Mouse (Mus musculus) gastrocnemius, adult 8-10 months (tissue): ENCODE results near the gene Myh6. TPM values are rescaled to one million over a fixed set of nuclear protein-coding genes. Genes with fewer than 3 reads are reported as not detected.
A peak's percentile ranks its signal among the peaks of the same experiment; 100 is the strongest.

Experiments used
- DNase-seq, 2 experiments: peaks; one replicate each; pipeline ENCODE4 v3.0.0; 2022; ENCODE audit warnings: low spot score in 2 of 2
- total RNA-seq, 4 experiments: library from RNA; stranded (reverse); gene quantifications; 2 replicates each; pipeline ENCODE4 v1.2.4; 2022

Myh6 gene
- total RNA-seq, 4 experiments from 2014 or later, result 106 to 159 (median 128) TPM

GRCm38 (mm10) chr14:54935904-54936830 lies 30.6 kb downstream of the Myh6 start, which contains the start of gene Cmtm5:
Gene Cmtm5, plus strand, starts transcription at chr14:54936261.
- no peak for DNase-seq

DNA sequence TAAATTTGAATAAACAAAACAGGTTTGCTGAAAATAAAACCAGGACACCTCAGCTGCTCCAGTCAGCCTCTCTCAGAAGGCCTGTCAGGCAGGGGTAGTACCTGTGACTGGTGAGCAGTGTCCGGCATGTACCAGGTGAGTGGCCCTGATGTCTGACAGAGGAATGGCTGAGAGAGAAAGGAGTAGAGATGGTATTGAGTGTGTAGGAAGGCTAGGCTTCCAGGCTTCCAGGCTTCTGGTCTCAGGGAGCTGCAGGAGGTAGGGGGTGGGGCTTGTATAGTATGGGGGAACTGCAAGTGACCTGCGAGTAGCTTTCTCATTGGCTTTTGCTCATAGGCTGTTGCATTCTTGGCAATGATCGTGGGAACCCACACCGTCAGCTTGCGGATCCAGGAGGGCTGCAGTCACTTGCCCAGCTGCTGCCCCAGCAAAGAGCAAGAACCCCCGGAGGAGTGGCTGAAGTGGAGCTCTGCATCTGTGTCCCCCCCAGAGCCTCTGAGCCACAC lies 34.0 kb downstream of the Myh6 start, which contains the start of gene Il25:
Gene Il25, plus strand, starts transcription at position 51 of the 506 bp plus-strand sequence.
- DNase-seq, result no peak

DNA sequence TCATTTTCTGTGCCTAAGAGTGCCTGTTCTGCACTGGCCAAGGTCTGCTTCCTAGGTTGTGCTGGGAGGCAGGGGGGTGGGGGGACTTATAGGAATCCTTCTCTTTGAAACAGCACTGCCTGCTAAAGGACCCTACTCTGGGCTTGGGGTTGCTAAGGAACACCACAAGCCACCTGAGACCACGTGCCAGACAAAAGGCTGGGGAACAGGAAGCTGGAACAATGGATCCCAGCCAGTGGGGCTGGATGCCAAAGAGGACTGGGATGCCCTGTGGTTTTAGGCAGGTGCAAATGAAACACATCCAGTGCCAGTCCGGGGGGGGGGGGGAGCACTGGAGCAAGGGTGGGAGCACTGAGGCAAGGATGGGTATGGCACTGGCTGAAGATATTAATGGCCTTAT lies 36.3 kb downstream of the Myh6 start:
- no peak for DNase-seq

GRCm38 (mm10) chr14:54929801-54930200 lies 36.9 kb downstream of the Myh6 start:
- no peak for DNase-seq

- no peak for DNase-seq
Observed at GRCm38 (mm10) chr14:54927296-54927695, 39.4 kb downstream of the Myh6 start.

GRCm38 (mm10) chr14:54926401-54927158 lies 40.1 kb downstream of the Myh6 start:
- peak; percentile 16 to 36 for DNase-seq

DNA sequence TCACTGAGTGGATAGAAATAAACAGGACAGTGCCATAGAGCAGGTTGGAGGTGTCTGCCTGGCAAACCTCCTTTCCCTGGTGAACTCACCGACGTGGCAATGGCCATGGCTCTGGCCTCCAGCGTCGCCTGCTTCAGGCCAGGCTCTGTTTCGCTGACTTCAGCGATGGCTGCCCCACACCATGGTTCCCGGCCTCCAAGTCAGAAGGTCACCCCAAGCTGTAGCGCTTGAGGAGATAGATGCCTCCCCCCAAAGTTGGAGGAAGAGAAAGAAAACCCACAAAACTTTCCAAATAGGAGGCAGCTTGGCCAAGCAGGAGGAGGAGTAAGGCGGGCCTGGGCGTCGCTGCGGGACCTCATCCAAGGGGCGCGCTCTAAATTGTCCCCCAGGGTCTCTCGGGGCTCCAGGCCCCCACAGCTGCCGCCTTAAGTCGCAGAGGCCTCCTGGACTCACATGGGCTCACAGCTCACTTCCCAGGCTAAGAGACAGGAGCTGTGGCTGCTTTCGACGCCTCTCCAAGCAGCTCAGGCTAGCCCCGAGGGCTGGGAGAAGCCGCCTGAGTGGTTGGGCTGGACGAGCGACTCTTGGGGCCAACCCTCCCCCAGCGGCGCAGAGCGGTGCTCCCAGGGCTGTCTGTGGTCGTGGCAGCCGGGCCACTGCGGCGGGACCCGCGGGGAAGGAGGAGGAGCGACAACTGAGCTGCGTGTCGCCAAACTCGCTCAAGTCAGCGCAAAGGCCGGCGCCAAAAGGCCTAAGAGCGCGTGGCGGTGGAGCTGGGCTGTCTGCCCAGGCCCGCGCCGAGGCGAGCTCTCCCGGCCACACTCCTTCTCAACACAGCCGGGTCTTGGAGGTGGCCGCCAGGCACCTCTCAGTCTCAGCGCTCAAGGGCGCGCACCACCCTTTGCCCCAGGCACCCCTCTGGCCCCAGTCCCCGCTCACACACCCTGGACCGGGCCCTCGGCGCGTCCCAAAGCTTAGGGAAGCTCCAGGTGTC lies 41.1 kb downstream of the Myh6 start, which contains the start of gene Efs:
Gene Efs, minus strand, starts transcription at position 778 of the 994 bp plus-strand sequence.
- DNase-seq, result peak; percentile 42 to 58

- peak; percentile 32 to 44 for DNase-seq
Observed at GRCm38 (mm10) chr14:54924641-54925348, 41.9 kb downstream of the Myh6 start.

- DNase-seq, result no peak
Observed at GRCm38 (mm10) chr14:54920076-54920685, 46.5 kb downstream of the Myh6 start.

DNA sequence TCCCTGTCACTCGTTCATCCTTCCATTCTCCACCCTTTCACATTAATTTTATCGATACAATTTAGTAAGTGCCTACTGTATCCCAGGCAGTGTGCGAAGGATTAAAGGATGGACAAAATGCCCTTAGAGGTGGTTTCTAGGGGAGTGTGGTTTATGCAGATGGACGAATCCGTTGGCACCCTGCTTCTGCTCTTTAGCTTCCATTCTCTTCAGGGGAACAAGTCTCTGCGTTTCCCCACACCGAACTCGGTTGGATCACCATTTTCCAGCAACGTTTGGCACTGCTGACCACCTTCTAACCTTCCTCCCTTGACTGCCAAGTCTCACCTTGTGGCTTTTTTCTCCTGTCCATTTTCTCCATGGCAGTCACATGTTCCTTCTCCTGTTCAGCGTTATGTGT lies 53.4 kb downstream of the Myh6 start:
- no peak for DNase-seq

DNA sequence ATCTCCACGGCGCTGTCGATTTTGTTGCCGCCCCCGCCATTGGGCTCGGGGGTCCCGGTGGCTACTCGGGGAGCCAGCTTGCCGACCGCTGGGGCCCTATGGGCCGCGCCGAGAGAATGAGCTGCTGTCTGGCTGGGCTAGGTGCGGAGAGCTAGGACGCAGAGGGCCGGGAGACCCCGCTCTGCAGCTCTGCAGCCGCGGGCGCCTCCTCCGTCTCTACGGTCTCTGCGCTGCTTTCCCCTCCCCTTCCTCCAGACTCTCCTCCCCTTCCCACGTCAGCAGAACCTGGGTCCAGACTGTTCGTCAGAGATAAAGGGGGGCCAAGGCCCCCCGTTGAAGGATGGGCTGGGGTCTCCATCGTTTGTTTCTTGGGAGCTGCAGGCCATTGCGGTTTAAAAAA lies 53.8 kb downstream of the Myh6 start, which contains the start of gene Slc22a17:
Gene Slc22a17, minus strand, starts transcription at position 247 of the 400 bp plus-strand sequence.
- DNase-seq, result peak in 1 of 2 experiments; percentile 28

DNA sequence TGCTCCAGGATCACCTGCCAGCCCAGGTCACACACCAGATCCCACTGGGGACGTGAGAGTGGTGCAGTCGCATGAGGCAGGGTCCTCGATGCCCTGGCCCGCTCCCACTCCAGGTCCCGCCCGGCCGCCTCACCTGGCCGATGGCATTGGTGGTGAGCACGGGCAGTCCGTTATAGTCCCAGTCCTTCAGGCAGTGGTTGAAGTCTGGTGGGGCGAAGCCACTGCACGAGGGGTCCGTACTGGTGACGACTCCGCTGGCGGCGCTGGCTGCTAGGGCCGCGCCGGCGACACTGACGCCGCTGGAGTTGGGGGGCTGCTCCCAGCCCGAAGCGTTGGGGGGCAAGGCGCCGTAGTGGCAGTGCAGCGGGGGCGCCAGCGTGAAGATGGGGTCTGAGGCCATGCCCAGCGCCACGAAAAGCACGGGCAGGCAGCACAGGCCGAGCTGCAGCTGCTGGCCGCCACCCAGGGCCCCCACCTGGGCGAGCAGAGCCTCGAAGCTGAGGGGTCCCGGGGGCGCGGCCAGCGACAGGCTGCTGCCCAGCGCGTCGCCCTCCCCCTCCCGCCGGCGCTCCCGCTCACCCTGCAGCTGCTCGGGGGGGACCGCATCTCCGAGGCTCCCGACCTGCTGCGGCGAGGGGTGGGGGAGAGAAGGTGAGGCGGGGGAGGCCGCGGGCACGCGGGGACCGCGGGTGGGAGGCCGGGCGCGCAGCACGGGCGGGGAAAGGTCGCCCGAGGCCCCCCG lies 54.4 kb downstream of the Myh6 start:
- DNase-seq, result no peak

DNA sequence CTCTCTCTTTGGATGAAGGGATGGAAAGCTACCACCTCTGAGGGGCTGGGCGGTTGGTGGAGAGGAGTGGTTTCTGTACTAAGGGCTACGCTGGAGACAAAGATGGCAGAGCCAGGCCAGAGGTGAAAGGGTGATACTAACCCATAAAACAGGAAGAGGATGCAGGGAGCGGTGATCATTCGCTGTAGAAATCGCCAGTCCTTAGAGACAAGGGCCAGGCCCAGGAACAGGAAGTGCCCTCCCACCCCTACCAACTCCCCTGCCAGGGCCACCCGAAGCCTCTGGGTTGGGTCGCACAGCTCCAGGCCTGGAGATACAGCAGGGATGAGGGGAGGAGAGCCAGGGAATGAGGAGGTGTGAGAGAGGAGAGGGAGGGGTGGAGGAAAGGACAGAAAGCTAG lies 58.0 kb downstream of the Myh6 start:
- no peak for DNase-seq

DNA sequence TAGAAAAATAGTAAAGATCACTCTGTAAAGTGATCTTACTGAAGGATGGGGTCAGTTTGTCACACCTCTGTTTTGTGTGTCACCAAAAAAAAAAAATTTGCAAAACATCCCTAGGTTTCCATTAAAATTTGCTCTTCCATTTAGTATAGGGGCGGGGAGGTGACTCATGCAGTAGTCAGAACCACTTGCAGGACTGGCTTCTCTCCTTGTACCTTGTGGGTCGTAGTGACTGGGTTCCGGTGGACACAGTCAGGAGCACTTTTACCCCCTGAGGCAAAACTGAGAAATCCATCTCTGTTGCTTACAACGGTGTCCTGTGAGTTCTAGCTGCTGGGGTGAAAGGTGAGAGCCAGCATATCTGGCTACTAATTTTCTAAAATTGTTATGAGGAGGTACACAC lies 63.1 kb downstream of the Myh6 start:
- no peak for DNase-seq

- peak in 1 of 2 experiments; percentile 39 for DNase-seq
Observed at GRCm38 (mm10) chr14:54900383-54900782, 66.3 kb downstream of the Myh6 start.

GRCm38 (mm10) chr14:54897445-54897844 lies 69.3 kb downstream of the Myh6 start:
- no peak for DNase-seq

- DNase-seq, result peak; percentile 48
Observed at GRCm38 (mm10) chr14:54894296-54895151, 72.2 kb downstream of the Myh6 start.
